Mouse (Mus musculus): ENCODE data around the gene Hist1h4d. TPM values are rescaled to one million over a fixed set of nuclear protein-coding genes. Genes with fewer than 3 reads are reported as not detected.

The Hist1h4d gene
- total and polyA plus RNA-seq, 2 experiments from 2014 or later: 39.6 to 2,187 TPM

DNA sequence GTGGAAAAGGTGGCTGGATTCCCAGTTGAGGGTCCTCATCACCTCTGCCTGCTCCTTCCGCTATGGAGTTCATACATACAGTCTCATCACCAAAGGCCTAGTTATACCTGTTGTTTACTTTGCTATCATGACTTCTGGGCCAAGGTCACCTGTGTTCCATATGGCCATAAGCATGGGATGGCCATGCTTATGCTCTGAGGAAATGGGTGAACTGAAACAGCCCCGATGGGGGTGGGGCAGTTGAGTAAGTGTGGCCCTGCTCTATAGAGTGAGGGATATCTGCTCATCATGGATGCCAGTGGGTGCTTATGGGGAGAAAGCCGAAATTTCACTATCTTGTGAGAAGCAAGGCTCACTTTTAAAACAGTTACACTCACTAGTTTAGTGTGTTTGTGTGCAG lies 23.7 kb downstream of the Hist1h4d start:
- Histone ChIP-seq H3K9me3 (ENCODE audit: low read length) (no peaks in the 10 kb centered on the region), H3K9ac (replicated peaks; ENCODE audit: low read length) (no peak overlapping the region), H3K4me2 (ENCODE audit: low read depth, low read length) (no peak overlapping the region), H3K36me3 (ENCODE audit: insufficient read depth, low read length) (no peaks in the 10 kb centered on the region), H3K4me1 (ENCODE audit: insufficient read depth, low read length) (no peaks in the 10 kb centered on the region), H3K27ac (no peak overlapping the region), H3K27me3 (ENCODE audit: insufficient read depth, low read length) (no peaks in the 10 kb centered on the region), H3K4me3 (ENCODE audit: low read length) (no peak overlapping the region)
- TF ChIP-seq CTCF (IDR thresholded peaks at IDR 0.05; ENCODE audit: low read depth): no peak
- no peak for DNase-seq (ENCODE audit: low spot score)
- no peak for ATAC-seq
- WGBS: 91% methylated on average over 3 of the region's 3 CpGs

- Histone ChIP-seq H3K4me2 (ENCODE audit: low read depth, low read length) (no peak overlapping the region), H3K27me3 (ENCODE audit: insufficient read depth, low read length) (no peaks in the 10 kb centered on the region), H3K27ac (no peak overlapping the region), H3K36me3 (ENCODE audit: insufficient read depth, low read length) (no peaks in the 10 kb centered on the region), H3K4me3 (ENCODE audit: low read length) (no peak overlapping the region), H3K4me1 (ENCODE audit: insufficient read depth, low read length) (no peaks in the 10 kb centered on the region), H3K9ac (replicated peaks; ENCODE audit: low read length) (no peak overlapping the region), H3K9me3 (ENCODE audit: low read length) (no peaks in the 10 kb centered on the region)
- DNase-seq (ENCODE audit: low spot score) (no peak), ATAC-seq (no peak)
- TF ChIP-seq CTCF (IDR thresholded peaks at IDR 0.05; ENCODE audit: low read depth): no peak
- 98% methylated on average over 4 of the region's 4 CpGs for WGBS
Observed at GRCm38 (mm10) chr13:23609209-23609608, 27.8 kb downstream of the Hist1h4d start.

DNA sequence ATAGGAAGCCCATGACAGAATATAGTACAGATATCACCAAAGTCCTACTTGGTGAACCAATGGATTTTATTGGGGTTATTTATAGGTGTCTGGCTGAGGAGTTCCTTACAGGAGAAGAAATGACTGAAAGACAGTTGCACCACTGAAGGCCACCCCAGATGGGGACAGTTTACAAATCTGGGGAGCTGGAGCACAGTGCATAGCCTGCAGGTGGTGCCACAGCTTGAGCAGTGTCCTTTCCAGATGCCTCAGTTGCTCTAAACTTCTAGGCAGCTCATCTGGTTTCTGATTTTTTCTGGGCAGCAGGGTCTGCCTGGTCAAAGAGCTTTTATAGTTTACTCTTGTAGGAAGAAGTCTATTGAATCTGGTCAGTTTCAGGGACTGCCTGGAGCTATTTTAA lies 28.4 kb downstream of the Hist1h4d start:
- H3K9ac ChIP-seq (replicated peaks; ENCODE audit: low read length): no peak overlapping the region
- no peak for ATAC-seq
- H3K4me1 ChIP-seq (ENCODE audit: insufficient read depth, low read length): no peaks in the 10 kb centered on the region
- no peak overlapping the region for H3K4me2 ChIP-seq (ENCODE audit: low read depth, low read length)
- no peaks in the 10 kb centered on the region for H3K9me3 ChIP-seq (ENCODE audit: low read length)
- DNase-seq (ENCODE audit: low spot score): no peak
- no peak overlapping the region for H3K4me3 ChIP-seq (ENCODE audit: low read length)
- H3K27me3 ChIP-seq (ENCODE audit: insufficient read depth, low read length): no peaks in the 10 kb centered on the region
- H3K27ac ChIP-seq: no peak overlapping the region
- no peak for TF ChIP-seq CTCF (IDR thresholded peaks at IDR 0.05; ENCODE audit: low read depth)
- H3K36me3 ChIP-seq (ENCODE audit: insufficient read depth, low read length): no peaks in the 10 kb centered on the region

- Histone ChIP-seq H3K27me3 (ENCODE audit: insufficient read depth, low read length) (no peaks in the 10 kb centered on the region), H3K27ac (no peak overlapping the region), H3K9ac (replicated peaks; ENCODE audit: low read length) (no peak overlapping the region), H3K4me1 (ENCODE audit: insufficient read depth, low read length) (no peaks in the 10 kb centered on the region), H3K4me3 (ENCODE audit: low read length) (no peak overlapping the region), H3K4me2 (ENCODE audit: low read depth, low read length) (no peak overlapping the region), H3K9me3 (ENCODE audit: low read length) (no peaks in the 10 kb centered on the region), H3K36me3 (ENCODE audit: insufficient read depth, low read length) (no peaks in the 10 kb centered on the region)
- WGBS: 70% methylated on average over 2 of the region's 2 CpGs
- ATAC-seq: no peak
- DNase-seq (ENCODE audit: low spot score): no peak
- no peak for TF ChIP-seq CTCF (IDR thresholded peaks at IDR 0.05; ENCODE audit: low read depth)
Observed at GRCm38 (mm10) chr13:23610393-23610792, 29.0 kb downstream of the Hist1h4d start.

DNA sequence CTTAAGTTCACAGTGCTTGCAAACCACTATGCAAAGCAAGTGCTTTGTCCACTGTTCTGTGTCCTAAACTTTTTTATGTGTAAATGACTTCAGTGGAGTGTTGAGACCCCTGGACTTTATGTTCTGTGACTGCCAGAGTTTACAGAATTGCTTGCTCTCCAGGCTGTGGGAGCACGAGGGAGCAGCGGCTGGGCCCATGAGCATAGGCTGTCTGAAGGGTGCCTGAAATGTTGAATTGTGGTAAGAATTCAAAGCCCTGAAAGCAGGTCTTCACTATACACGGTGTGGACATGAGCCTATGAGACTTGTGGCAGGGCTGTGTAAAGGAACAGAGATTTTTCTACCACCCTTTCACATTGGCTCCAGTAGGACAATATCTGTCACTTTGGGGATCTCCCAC lies 30.2 kb downstream of the Hist1h4d start:
- DNase-seq (ENCODE audit: low spot score) (no peak), ATAC-seq (no peak)
- no peak overlapping the region for H3K4me3 ChIP-seq (ENCODE audit: low read length)
- H3K36me3 ChIP-seq (ENCODE audit: insufficient read depth, low read length): no peaks in the 10 kb centered on the region
- H3K9me3 ChIP-seq (ENCODE audit: low read length): no peaks in the 10 kb centered on the region
- TF ChIP-seq CTCF (IDR thresholded peaks at IDR 0.05; ENCODE audit: low read depth): no peak
- H3K9ac ChIP-seq (replicated peaks; ENCODE audit: low read length): no peak overlapping the region
- no peak overlapping the region for H3K4me2 ChIP-seq (ENCODE audit: low read depth, low read length)
- 87% methylated on average over 3 of the region's 3 CpGs for WGBS
- H3K4me1 ChIP-seq (ENCODE audit: insufficient read depth, low read length): no peaks in the 10 kb centered on the region
- H3K27ac ChIP-seq: no peak overlapping the region
- no peaks in the 10 kb centered on the region for H3K27me3 ChIP-seq (ENCODE audit: insufficient read depth, low read length)

GRCm38 (mm10) chr13:23620056-23620732 lies 38.8 kb downstream of the Hist1h4d start:
- Histone ChIP-seq H3K36me3 (ENCODE audit: insufficient read depth, low read length) (no peaks in the 10 kb centered on the region), H3K4me2 (ENCODE audit: low read depth, low read length) (peak overlapping the region; percentile 92), H3K9me3 (ENCODE audit: low read length) (no peaks in the 10 kb centered on the region), H3K9ac (replicated peaks; ENCODE audit: low read length) (peak overlapping the region; percentile 72), H3K27ac (peak overlapping the region; percentile 95), H3K4me3 (ENCODE audit: low read length) (peak overlapping the region; percentile 59), H3K4me1 (ENCODE audit: insufficient read depth, low read length) (peaks cover 3% of the 10 kb centered on the region; the same call in 1 of the 2 replicates), H3K27me3 (ENCODE audit: insufficient read depth, low read length) (no peaks in the 10 kb centered on the region)
- no peak for TF ChIP-seq CTCF (IDR thresholded peaks at IDR 0.05; ENCODE audit: low read depth)
- 47% methylated on average over 12 of the region's 12 CpGs for WGBS
- DNase-seq (ENCODE audit: low spot score) (no peak), ATAC-seq (no peak)

DNA sequence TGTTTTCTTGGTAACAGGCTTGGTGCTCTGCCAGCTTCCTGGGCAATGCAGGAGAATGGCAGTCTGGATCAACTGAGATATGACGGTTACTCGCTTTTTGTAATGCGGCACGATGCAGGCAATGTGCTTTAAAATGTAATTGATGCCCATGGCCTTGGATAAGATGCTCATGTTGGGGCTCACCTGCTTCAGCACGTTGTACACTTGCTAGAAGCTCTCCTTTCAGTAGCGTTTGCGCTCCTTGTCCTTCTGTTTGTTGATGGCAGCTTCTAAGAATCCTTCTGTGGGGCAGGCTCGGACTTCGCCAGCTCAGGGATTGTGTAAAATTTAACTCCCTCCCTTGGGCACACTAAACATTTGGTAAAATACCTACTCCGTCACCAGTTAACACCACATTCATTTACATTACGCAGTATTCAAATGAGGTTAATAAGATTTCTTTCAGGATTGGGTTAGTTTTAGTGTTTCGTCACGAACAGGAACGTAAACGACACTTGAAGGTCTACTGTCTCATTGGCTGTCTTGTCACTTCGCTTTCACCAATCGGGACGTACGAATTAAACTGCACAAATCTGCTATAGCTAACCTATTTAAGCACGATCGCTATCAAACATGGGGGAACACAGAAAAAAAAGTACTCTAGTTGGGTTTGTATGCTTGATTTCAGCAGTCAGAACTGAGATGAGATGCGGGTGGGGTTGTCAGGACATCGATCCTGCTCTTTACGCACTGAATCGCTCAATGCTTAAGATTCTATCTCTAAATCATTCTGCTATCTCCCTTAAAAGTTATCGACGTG lies 39.5 kb downstream of the Hist1h4d start, which contains the start of gene Hist1h2be:
TSS of gene Hist1h2be (minus strand) at position 392 of the 799 bp plus-strand sequence.
- Histone ChIP-seq H3K27me3 (ENCODE audit: insufficient read depth, low read length) (no peaks in the 10 kb centered on the region), H3K4me1 (ENCODE audit: insufficient read depth, low read length) (peaks cover 3% of the 10 kb centered on the region; the same call in 1 of the 2 replicates), H3K9ac (replicated peaks; ENCODE audit: low read length) (peak within 1 kb of the TSS; percentile 72), H3K9me3 (ENCODE audit: low read length) (no peaks in the 10 kb centered on the region), H3K4me2 (ENCODE audit: low read depth, low read length) (peak within 1 kb of the TSS; percentile 92), H3K4me3 (ENCODE audit: low read length) (peak within 1 kb of the TSS; percentile 59), H3K27ac (peak within 1 kb of the TSS; percentile 95), H3K36me3 (ENCODE audit: insufficient read depth, low read length) (no peaks in the 10 kb centered on the region)
- ATAC-seq: peak; percentile 88
- no peak for TF ChIP-seq CTCF (IDR thresholded peaks at IDR 0.05; ENCODE audit: low read depth)
- DNase-seq (ENCODE audit: low spot score): peak; percentile 94
- WGBS: under 1% methylated on average over 27 of the region's 27 CpGs

Measured in hindbrain, postnatal 0 days (tissue).